Mouse (Mus musculus): ENCODE data around the gene Nsun4. TPM values are rescaled to one million over a fixed set of nuclear protein-coding genes. Genes with fewer than 3 reads are reported as not detected.

Nsun4 gene
- 0.27 TPM in 1 of 2 replicates, not detected in the other for polyA plus RNA-seq (2012; ENCODE audit: insufficient read depth, low replicate concordance)

- H3K4me1 ChIP-seq: peaks cover 37% of the 10 kb centered on the region
- peak within 1 kb of the TSS; percentile 94 for H3K4me3 ChIP-seq (replicated peaks)
- H3K9me3 ChIP-seq: no peaks in the 10 kb centered on the region
- H3K27me3 ChIP-seq (replicated peaks): no peaks in the 10 kb centered on the region
- H3K36me3 ChIP-seq (replicated peaks; ENCODE audit: low read length): peaks cover 27% of the 10 kb centered on the region
- no peak for TF ChIP-seq GATA1 (IDR thresholded peaks at IDR 0.05; ENCODE audit: borderline replicate concordance, low read length)
- no peak for TF ChIP-seq FLI1 (IDR thresholded peaks at IDR 0.05; ENCODE audit: low read length)
Measured at GRCm38 (mm10) chr4:116053399-116053961, at the start of gene Nsun4. TSS of gene Nsun4 (minus strand) at chr4:116053876.

- Histone ChIP-seq H3K27me3 (replicated peaks) (no peaks in the 10 kb centered on the region), H3K36me3 (replicated peaks; ENCODE audit: low read length) (peaks cover 97% of the 10 kb centered on the region), H3K9me3 (no peaks in the 10 kb centered on the region), H3K4me3 (replicated peaks) (no peak overlapping the region), H3K4me1 (peaks cover 13% of the 10 kb centered on the region)
- TF ChIP-seq FLI1 (IDR thresholded peaks at IDR 0.05; ENCODE audit: low read length) (no peak), GATA1 (IDR thresholded peaks at IDR 0.05; ENCODE audit: borderline replicate concordance, low read length) (no peak)
Measured at GRCm38 (mm10) chr4:116100959-116101358, 47.3 kb upstream of the Nsun4 start.

GRCm38 (mm10) chr4:116097211-116097610 lies 43.5 kb upstream of the Nsun4 start:
- Histone ChIP-seq H3K36me3 (replicated peaks; ENCODE audit: low read length) (peaks cover 100% of the 10 kb centered on the region), H3K9me3 (no peaks in the 10 kb centered on the region), H3K4me1 (peaks cover 13% of the 10 kb centered on the region), H3K4me3 (replicated peaks) (no peak overlapping the region), H3K27me3 (replicated peaks) (no peaks in the 10 kb centered on the region)
- no peak for TF ChIP-seq FLI1 (IDR thresholded peaks at IDR 0.05; ENCODE audit: low read length)

- Histone ChIP-seq H3K9me3 (no peaks in the 10 kb centered on the region), H3K4me1 (peaks cover 7% of the 10 kb centered on the region), H3K36me3 (replicated peaks; ENCODE audit: low read length) (peaks cover 100% of the 10 kb centered on the region), H3K4me3 (replicated peaks) (no peak overlapping the region), H3K27me3 (replicated peaks) (no peaks in the 10 kb centered on the region)
- TF ChIP-seq FLI1 (IDR thresholded peaks at IDR 0.05; ENCODE audit: low read length): no peak
- TF ChIP-seq GATA1 (IDR thresholded peaks at IDR 0.05; ENCODE audit: borderline replicate concordance, low read length): no peak
Measured at GRCm38 (mm10) chr4:116096291-116096690, 42.6 kb upstream of the Nsun4 start.

- no peak overlapping the region for H3K4me3 ChIP-seq (replicated peaks)
- no peaks in the 10 kb centered on the region for H3K9me3 ChIP-seq
- H3K4me1 ChIP-seq: no peaks in the 10 kb centered on the region
- peaks cover 97% of the 10 kb centered on the region for H3K36me3 ChIP-seq (replicated peaks; ENCODE audit: low read length)
- TF ChIP-seq GATA1 (IDR thresholded peaks at IDR 0.05; ENCODE audit: borderline replicate concordance, low read length): no peak
- no peak for TF ChIP-seq FLI1 (IDR thresholded peaks at IDR 0.05; ENCODE audit: low read length)
- no peaks in the 10 kb centered on the region for H3K27me3 ChIP-seq (replicated peaks)
Measured at GRCm38 (mm10) chr4:116088510-116089249, 35.0 kb upstream of the Nsun4 start.

GRCm38 (mm10) chr4:116077240-116078095 lies 23.8 kb upstream of the Nsun4 start:
- no peak for TF ChIP-seq FLI1 (IDR thresholded peaks at IDR 0.05; ENCODE audit: low read length)
- no peak for TF ChIP-seq GATA1 (IDR thresholded peaks at IDR 0.05; ENCODE audit: borderline replicate concordance, low read length)
- Histone ChIP-seq H3K36me3 (replicated peaks; ENCODE audit: low read length) (peaks cover 34% of the 10 kb centered on the region), H3K27me3 (replicated peaks) (no peaks in the 10 kb centered on the region), H3K4me3 (replicated peaks) (peak overlapping the region; percentile 95), H3K9me3 (no peaks in the 10 kb centered on the region), H3K4me1 (peaks cover 49% of the 10 kb centered on the region)

GRCm38 (mm10) chr4:116076369-116077231 lies 22.9 kb upstream of the Nsun4 start:
- Histone ChIP-seq H3K4me3 (replicated peaks) (peak overlapping the region; percentile 95), H3K4me1 (peaks cover 54% of the 10 kb centered on the region), H3K27me3 (replicated peaks) (no peaks in the 10 kb centered on the region), H3K36me3 (replicated peaks; ENCODE audit: low read length) (peaks cover 28% of the 10 kb centered on the region), H3K9me3 (no peaks in the 10 kb centered on the region)
- TF ChIP-seq GATA1 (IDR thresholded peaks at IDR 0.05; ENCODE audit: borderline replicate concordance, low read length) (no peak), FLI1 (IDR thresholded peaks at IDR 0.05; ENCODE audit: low read length) (no peak)

- Histone ChIP-seq H3K4me3 (replicated peaks) (peak overlapping the region; percentile 95), H3K9me3 (no peaks in the 10 kb centered on the region), H3K4me1 (peaks cover 54% of the 10 kb centered on the region), H3K27me3 (replicated peaks) (no peaks in the 10 kb centered on the region), H3K36me3 (replicated peaks; ENCODE audit: low read length) (peaks cover 26% of the 10 kb centered on the region)
- TF ChIP-seq FLI1 (IDR thresholded peaks at IDR 0.05; ENCODE audit: low read length): no peak
- no peak for TF ChIP-seq GATA1 (IDR thresholded peaks at IDR 0.05; ENCODE audit: borderline replicate concordance, low read length)
Measured at GRCm38 (mm10) chr4:116075631-116076368, 22.1 kb upstream of the Nsun4 start.
